Comparison of ENCODE assay signal across 8 mouse cellular contexts in genomic region chr1:171379935-171380599, GRCm38 (mm10). TPM values are rescaled to one million over a fixed set of nuclear protein-coding genes. Genes with fewer than 3 reads are reported as not detected.
DNase-seq lines count a peak whose midpoint lies in the region; ATAC-seq and TF ChIP-seq lines count a peak whose summit lies in the region.

No protein-coding gene starts in this region.

- H3K4me2 ChIP-seq in hindbrain, embryonic 11.5 days (replicated peaks; ENCODE audit: low read depth, low read length): peak overlapping the region; percentile 24
- peak overlapping the region; percentile 29 for H3K4me2 ChIP-seq in lung, postnatal 0 days (replicated peaks; ENCODE audit: low read depth, low read length)

- peaks cover 9% of the 10 kb centered on the region for H3K27me3 ChIP-seq in hindbrain, embryonic 11.5 days (ENCODE audit: control insufficient read depth, insufficient read depth, low read length)
- H3K27me3 ChIP-seq in lung, postnatal 0 days (replicated peaks; ENCODE audit: insufficient read depth, low read length): no peaks in the 10 kb centered on the region
- no peaks in the 10 kb centered on the region; the same call in 1 of the 2 replicates for H3K27me3 ChIP-seq in thymus, adult 2 months (ENCODE audit: control insufficient read depth, insufficient read depth, low read length)

- peak; percentile 90 for TF ChIP-seq CTCF in lung, postnatal 0 days (IDR thresholded peaks at IDR 0.05)
- TF ChIP-seq CTCF in thymus, adult 2 months (IDR thresholded peaks at IDR 0.05; ENCODE audit: borderline replicate concordance, control insufficient read depth, extremely low read depth, insufficient read depth, low read length, poor library complexity): peak; percentile 80

- H3K4me1 ChIP-seq in hindbrain, embryonic 11.5 days (replicated peaks; ENCODE audit: control insufficient read depth, insufficient read depth, low read length): no peaks in the 10 kb centered on the region
- H3K4me1 ChIP-seq in lung, postnatal 0 days (ENCODE audit: insufficient read depth, low read depth, low read length): no peaks in the 10 kb centered on the region
- peaks cover 4% of the 10 kb centered on the region for H3K4me1 ChIP-seq in thymus, adult 2 months (replicated peaks; ENCODE audit: control insufficient read depth, insufficient read depth, low read length)

- H3K27ac ChIP-seq in hindbrain, embryonic 11.5 days (ENCODE audit: low read depth, low read length): no peak overlapping the region
- no peak overlapping the region for H3K27ac ChIP-seq in lung, postnatal 0 days (ENCODE audit: low read length)
- H3K27ac ChIP-seq in thymus, adult 2 months (ENCODE audit: control insufficient read depth, insufficient read depth, low read length): no peak overlapping the region

- no peaks in the 10 kb centered on the region for H3K36me3 ChIP-seq in hindbrain, embryonic 11.5 days (ENCODE audit: control insufficient read depth, insufficient read depth, low read length)
- H3K36me3 ChIP-seq in lung, postnatal 0 days (ENCODE audit: insufficient read depth, low read length): no peaks in the 10 kb centered on the region
- no peaks in the 10 kb centered on the region for H3K36me3 ChIP-seq in thymus, adult 2 months (ENCODE audit: control insufficient read depth, insufficient read depth, low read length)

- H3K4me3 ChIP-seq in hindbrain, embryonic 11.5 days (ENCODE audit: low read depth, low read length): peak overlapping the region; percentile 0; the same call in 1 of the 2 replicates
- no peak overlapping the region for H3K4me3 ChIP-seq in lung, postnatal 0 days (ENCODE audit: low read depth, low read length)
- H3K4me3 ChIP-seq in thymus, adult 2 months (ENCODE audit: control insufficient read depth, insufficient read depth, low read length): no peak overlapping the region

- H3K9ac ChIP-seq in hindbrain, embryonic 11.5 days (ENCODE audit: low read depth, low read length): no peak overlapping the region
- H3K9ac ChIP-seq in lung, postnatal 0 days (replicated peaks; ENCODE audit: low read depth): no peak overlapping the region

- TF ChIP-seq EP300 in lung, postnatal 0 days (IDR thresholded peaks at IDR 0.05): no peak

- peak; percentile 88 for ATAC-seq in hindbrain, embryonic 11.5 days (ENCODE audit: low FRiP score)
- ATAC-seq in lung, postnatal 0 days: peak; percentile 50

- H3K9me3 ChIP-seq in hindbrain, embryonic 11.5 days (ENCODE audit: control insufficient read depth, low read length): no peaks in the 10 kb centered on the region
- H3K9me3 ChIP-seq in lung, postnatal 0 days (ENCODE audit: low read length): no peaks in the 10 kb centered on the region

- peak; percentile 86 for DNase-seq in Muller cell, postnatal 12 days (ENCODE audit: inconsistent ontology term)
- DNase-seq in cerebellum, adult 9-10 months: peak; percentile 93
- peak; percentile 68 to 72 for DNase-seq in frontal cortex, postnatal 10 days (ENCODE audit: low spot score in 2 of 2)
- peak; percentile 87 for DNase-seq in hindbrain, embryonic 11.5 days (ENCODE audit: low spot score)
- DNase-seq in layer of hippocampus, postnatal 10 days (ENCODE audit: low spot score in 2 of 2): peak; percentile 84 to 85
- peak; percentile 91 for DNase-seq in lung, postnatal 0 days (ENCODE audit: low spot score)
- peak; percentile 30 for DNase-seq in ovary, postnatal 10 days (ENCODE audit: low spot score)
- peak; percentile 79 for DNase-seq in thymus, adult 2 months

- WGBS in hindbrain, embryonic 11.5 days: 6% methylated on average over 31 of the region's 31 CpGs
- WGBS in lung, postnatal 0 days: 5% methylated on average over 31 of the region's 31 CpGs
- WGBS in thymus, adult 2 months: 24% methylated on average over 31 of the region's 31 CpGs

- TF ChIP-seq POLR2A in thymus, adult 2 months (IDR thresholded peaks at IDR 0.05; ENCODE audit: control insufficient read depth, extremely low read depth, insufficient read depth, low read length, poor library complexity): no peak

RNA-seq across cellular contexts. Expression of gene Arhgap30, which starts 8.7 kb away (rescaled TPM):
- 0.54 and 0.99 TPM in 2 replicates for polyA plus RNA-seq in hindbrain, embryonic 11.5 days (2014; fragmentation: Nextera tagmentation; extraction: Ambion mirVana)
- 1 to 10 TPM; 1.9 to 2.1 TPM for total RNA-seq in layer of hippocampus, postnatal 10 days (2021)
- polyA plus RNA-seq in lung, postnatal 0 days (2015; fragmentation: Nextera tagmentation; extraction: Ambion mirVana): 3.5 and 4.1 TPM in 2 replicates
- 128 and 141 TPM in 2 replicates for polyA plus RNA-seq in thymus, adult 2 months (2012; rRNA removed)

RNA-seq across cellular contexts. Expression of gene Nectin4, which starts 10.2 kb away (rescaled TPM):
- 0.66 and 0.96 TPM in 2 replicates for polyA plus RNA-seq in hindbrain, embryonic 11.5 days (2014; fragmentation: Nextera tagmentation; extraction: Ambion mirVana)
- 1 to 10 TPM; 1.8 to 1.9 TPM for total RNA-seq in layer of hippocampus, postnatal 10 days (2021)
- polyA plus RNA-seq in lung, postnatal 0 days (2015; fragmentation: Nextera tagmentation; extraction: Ambion mirVana): 10.1 and 10.2 TPM in 2 replicates
- 2.7 and 3.5 TPM in 2 replicates for polyA plus RNA-seq in thymus, adult 2 months (2012; rRNA removed)

RNA-seq across cellular contexts. Expression of gene Klhdc9, which starts 19.5 kb away (rescaled TPM):
- 1.3 and 2.0 TPM in 2 replicates for polyA plus RNA-seq in hindbrain, embryonic 11.5 days (2014; fragmentation: Nextera tagmentation; extraction: Ambion mirVana)
- 1 to 10 TPM; 6.3 to 8.6 TPM for total RNA-seq in layer of hippocampus, postnatal 10 days (2021)
- polyA plus RNA-seq in lung, postnatal 0 days (2015; fragmentation: Nextera tagmentation; extraction: Ambion mirVana): 4.0 and 4.5 TPM in 2 replicates
- 0.39 and 0.69 TPM in 2 replicates for polyA plus RNA-seq in thymus, adult 2 months (2012; rRNA removed)

RNA-seq across cellular contexts. Expression of gene Usf1, which starts 31.0 kb away (rescaled TPM):
- polyA plus RNA-seq in hindbrain, embryonic 11.5 days (2014; fragmentation: Nextera tagmentation; extraction: Ambion mirVana): 122 and 143 TPM in 2 replicates
- total RNA-seq in layer of hippocampus, postnatal 10 days (2021): 100 to 1,000 TPM; 114 to 121 TPM
- polyA plus RNA-seq in lung, postnatal 0 days (2015; fragmentation: Nextera tagmentation; extraction: Ambion mirVana): 66.4 and 67.7 TPM in 2 replicates
- 177 and 184 TPM in 2 replicates for polyA plus RNA-seq in thymus, adult 2 months (2012; rRNA removed)

RNA-seq across cellular contexts. Expression of gene Pfdn2, which starts 34.6 kb away (rescaled TPM):
- polyA plus RNA-seq in hindbrain, embryonic 11.5 days (2014; fragmentation: Nextera tagmentation; extraction: Ambion mirVana): 68.3 and 68.4 TPM in 2 replicates
- 100 to 1,000 TPM; 135 to 165 TPM for total RNA-seq in layer of hippocampus, postnatal 10 days (2021)
- 64.1 and 72.7 TPM in 2 replicates for polyA plus RNA-seq in lung, postnatal 0 days (2015; fragmentation: Nextera tagmentation; extraction: Ambion mirVana)
- 15.8 and 16.6 TPM in 2 replicates for polyA plus RNA-seq in thymus, adult 2 months (2012; rRNA removed)

Comparison
In these comparisons a context has a peak if more than half of its experiments do, and no peak if none do; other contexts are left out.
1. DNase-seq: peak in every context shown above with its lines; median percentile 93 in cerebellum, adult 9-10 months; 91 in lung, postnatal 0 days; 87 in hindbrain, embryonic 11.5 days; 86 in Muller cell, postnatal 12 days; 84 in layer of hippocampus, postnatal 10 days; 79 in thymus, adult 2 months; 70 in frontal cortex, postnatal 10 days; 30 in ovary, postnatal 10 days.
2. RNA of gene Arhgap30, which starts 8.7 kb away (polyA plus RNA-seq): 128 to 141 TPM in thymus, adult 2 months; 3.5 to 4.1 TPM in lung, postnatal 0 days and 0.54 to 0.99 TPM in hindbrain, embryonic 11.5 days; every median in the first group is over 10 times any median in the second.